Mouse (Mus musculus): ENCODE measurements around the gene Wdr53.
"Not testable (repeated sequence)": the region's sequence is repeated elsewhere in the genome, so short reads cannot be mapped to it uniquely, and the experiment has no call there.

Wdr53 gene

DNA sequence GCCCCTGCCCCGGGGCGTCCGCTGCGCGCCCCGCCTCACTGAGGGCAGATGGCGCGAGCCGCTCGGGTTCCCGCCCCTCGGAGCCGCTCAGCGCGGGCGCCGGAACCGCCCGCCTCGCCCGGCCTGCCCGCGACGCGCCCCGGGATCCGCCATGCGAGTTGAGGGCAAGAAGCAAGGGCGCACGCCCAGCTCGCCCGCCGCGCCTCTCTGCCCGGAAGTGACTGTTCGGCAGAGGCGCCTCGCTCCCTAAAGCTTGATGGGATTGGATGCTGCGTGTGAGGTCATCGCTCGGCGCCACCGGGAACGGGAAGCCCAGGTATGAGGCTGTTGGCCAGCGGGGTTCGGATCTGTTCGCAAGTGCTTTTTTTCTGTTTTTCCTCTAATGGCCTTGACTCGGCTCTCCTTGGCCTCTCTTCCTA, at the start of gene Wdr53, which contains the start of gene Fbxo45:
Wdr53 (plus strand) TSS at position 276 of the 419 bp plus-strand sequence.
Fbxo45 (minus strand) TSS at position 207 of the 419 bp plus-strand sequence.
- DNase-seq = peak; percentile 97 to 98

DNA sequence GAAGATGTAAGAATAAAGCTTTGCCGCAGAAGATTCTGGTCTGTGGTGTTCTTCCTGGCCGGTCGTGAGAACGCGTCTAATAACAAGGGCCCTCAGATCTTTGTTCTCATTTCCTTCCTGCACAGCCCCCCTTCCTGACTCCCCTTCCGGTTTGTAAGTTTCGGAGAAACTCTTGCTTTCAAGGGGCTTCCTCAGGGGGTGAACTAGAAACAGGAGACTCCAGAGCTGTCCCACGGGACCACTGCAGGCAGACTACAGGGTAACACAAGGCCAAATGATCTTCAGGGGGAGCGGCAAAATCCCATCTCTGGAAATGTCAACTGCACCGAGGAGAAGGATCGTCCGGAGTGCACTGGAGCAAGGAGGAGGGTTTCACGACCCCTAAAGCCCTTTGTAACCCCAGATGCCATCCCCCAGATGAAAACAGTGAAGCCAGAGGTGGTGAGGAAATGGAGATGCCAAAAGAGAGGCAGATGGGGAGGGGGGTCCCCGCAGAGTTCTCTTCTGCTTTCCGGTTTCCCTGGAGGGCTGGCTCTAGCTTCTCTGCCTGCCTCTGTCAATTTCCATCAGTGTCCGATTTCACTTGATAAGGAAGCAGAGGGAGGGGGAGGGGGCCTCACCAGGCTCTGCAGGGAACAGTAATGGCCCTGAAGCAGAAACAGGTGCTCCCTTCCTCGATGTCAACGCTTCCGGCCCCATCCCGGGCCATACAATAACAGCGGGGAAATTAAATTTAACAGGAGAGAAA, 46.6 kb upstream of the Wdr53 start:
- DNase-seq = peak; percentile 42 to 57

DNA sequence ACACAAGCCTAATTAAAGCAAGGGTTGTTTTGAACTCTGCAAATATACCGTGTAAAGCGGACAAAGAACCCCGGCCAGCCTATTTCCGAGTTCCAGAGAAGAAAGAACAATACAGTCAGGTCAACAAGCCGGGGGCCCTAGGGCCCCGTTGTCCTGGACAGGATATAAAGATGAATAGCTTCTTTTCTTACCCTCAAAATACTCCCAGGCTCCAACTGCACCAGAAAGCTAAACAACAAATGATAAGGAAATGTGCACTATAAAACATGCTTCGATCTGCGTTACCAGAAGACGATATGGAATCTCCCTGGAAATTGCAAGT, 46.1 kb upstream of the Wdr53 start:
- no peak for DNase-seq

DNA sequence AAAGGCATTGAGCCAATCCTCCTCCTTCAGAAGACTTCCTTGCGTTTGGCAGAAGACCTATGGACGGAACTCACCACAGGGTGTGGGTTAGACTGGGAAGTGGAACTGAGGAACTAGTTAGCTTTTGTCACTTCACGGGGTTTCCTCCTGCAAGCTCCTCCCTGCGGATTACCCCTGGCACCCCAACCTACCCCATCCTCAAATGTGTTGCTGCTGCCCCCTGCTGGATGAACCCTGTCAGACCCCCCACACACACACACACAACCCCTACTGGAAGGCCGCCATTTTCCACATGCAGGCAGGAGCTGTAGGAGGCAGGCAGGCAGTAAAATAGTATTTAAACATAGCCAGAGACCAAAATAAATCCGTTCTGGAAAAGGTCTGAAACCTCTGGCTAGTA, 44.3 kb upstream of the Wdr53 start:
- peak; percentile 82 to 86 for DNase-seq

DNA sequence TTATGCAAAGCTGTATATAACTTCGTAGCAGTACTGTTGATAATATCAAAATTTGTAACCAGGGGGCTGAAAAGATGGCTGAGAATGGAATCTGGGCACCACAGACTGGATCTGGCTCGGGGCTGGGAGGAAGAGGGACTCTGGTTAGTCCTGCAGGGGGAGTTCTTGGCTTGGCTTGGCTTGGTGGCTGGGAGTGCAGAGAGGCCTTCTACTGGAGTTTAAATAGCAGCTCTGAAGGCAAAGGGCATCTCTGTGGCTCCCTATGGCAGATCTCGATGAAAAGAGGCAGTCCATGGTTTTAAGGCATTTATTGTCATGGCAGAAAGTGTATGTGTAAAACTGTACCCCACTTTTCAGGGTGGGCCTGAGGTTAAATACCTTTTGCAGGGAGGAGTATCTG, 42.1 kb upstream of the Wdr53 start:
- no peak for DNase-seq

DNA sequence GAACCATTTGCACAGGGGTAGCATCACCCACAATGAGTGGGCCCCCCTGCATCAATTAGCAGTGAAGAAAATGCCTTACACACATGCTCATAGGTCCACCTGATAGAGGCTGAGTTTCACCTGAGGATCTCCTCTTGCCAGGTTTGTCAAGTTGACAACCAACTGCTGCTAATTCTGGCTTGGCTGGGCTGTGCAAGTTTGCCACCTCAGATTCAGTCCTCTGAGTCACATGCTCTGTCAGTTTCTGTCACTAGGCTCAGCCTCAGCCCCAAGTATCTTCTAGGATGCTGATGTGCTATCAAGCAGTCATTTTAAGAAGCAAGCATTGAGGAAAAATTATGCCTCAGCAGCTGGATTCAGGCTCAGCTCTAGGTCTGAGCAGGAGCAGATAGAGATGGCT, 32.9 kb upstream of the Wdr53 start:
- DNase-seq = no peak

DNA sequence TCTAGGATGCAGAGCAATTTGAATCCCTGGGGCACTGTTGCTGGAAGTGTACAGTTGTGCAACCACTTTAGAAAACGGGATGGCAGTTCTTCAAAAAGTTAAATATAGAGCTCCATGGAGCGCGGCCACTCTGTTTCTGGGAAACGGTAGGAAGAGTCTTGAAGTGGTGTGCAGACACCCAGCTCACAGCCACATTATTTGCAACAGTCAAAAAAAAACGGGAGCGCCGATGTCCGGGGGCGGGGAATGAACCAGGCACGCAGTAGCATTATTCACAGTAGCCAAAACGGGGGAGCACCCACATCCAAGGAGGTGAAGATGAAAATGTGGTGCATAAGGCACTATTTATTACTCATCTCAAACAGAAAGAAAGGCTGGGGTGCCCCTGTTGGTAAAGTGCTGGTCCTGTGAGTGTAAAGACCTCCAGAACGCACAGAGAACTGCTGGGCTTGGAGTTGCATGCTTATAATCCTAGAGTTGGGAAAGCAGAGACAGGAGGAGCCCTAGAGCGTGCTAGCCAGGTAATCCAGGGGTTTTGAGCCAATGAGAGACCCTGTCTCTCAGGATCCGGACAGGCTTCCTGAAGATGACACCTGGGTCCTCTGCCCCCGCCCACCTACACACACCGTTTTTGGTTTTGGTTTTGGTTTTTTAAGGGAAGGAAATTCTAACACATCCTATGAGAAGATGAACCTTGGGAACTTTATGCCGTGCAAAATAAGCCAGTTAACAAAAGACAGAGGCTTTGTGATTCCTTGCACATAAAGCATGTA, 32.0 kb upstream of the Wdr53 start:
- DNase-seq = no peak

DNA sequence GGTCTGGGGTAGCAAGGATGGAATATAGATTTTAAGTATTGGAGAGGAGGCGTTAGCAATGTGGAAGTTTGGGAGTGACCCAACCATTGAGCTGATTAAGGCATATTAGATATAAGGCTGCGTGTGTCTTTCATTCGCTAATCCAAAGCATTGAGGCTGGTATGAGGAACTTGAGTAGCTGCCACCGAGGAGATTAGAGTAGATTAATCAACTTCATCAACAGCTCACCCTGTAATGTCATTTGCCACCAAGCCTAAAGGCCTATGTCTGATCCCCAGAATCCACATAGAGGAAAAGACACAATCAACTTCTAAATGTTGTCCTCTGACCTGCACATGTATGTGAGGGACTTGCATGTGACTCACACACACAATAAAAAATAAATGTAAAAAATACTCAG, 25.2 kb upstream of the Wdr53 start:
- no peak for DNase-seq

DNA sequence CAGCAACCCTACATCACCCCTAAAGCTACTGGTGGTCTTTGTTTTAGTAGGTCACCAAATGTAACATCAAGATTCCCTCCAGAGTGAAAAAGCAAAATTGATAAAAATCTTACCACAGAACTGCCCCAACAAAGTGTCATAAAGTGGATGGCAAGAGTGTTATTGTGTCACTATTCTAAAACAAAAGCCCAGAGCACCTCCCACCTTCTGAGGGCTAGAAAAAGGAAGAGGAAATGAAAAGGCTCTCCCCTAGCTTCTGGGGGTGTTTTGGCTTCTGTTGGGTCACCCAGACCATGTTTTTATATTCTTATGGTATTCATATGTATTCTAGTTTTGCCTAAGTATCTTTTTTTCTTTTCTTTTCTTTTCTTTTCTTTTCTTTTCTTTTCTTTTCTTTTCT, 24.6 kb upstream of the Wdr53 start:
- DNase-seq = no peak

DNA sequence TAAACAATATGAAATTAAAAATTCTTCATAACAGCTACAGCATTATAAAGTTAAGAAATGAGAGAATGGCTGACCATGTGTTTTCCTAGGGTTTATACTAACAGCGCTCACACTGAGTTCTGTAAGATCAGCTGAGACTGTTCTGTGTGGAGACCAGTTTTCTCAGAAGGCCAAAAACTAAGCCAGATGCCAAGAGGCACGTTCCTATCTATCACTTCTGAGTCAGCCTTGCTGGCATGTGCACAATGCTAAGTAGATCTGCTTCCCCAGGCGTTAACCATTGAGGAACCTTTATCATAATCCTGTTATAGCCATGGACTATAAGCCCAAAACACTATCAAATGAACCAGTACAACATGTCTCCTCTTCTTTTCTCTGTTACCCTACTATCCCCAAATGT, 15.0 kb upstream of the Wdr53 start:
- not testable (repeated sequence) for DNase-seq

DNA sequence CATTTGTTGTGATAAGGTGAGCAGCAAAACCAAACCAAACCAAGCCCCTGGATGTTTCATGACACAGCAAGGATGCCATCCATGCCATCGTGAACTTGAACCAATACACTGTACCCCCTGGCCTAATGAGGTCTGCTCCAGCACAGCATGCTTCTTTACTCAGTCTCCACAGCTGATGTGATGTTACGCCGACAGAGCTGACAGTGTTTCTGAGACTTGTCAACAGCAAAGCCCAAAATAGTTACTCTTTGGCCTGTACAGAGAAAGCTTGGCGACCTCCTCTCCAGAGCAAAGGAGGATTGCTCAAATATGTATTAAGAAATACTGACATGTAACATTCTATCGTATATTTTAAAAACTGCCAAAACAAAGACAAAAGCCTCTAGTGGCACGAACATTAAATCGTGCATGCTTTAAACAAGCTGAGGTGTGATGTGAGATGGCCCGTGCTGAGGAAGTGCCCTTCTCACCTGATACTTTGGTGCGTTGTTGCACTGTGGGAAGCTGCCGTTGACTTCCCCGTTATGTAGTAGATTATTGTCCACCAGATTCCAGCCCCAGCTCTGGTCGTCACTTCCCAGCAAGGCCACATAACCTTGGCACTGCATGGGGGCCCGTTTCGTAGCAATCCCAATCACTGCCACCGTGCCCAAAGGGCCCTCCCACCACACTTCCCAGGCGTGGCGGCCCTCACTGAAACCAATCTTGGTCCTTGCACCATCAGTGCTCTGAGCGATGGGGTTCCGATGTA, 8.9 kb upstream of the Wdr53 start:
- no peak for DNase-seq

DNA sequence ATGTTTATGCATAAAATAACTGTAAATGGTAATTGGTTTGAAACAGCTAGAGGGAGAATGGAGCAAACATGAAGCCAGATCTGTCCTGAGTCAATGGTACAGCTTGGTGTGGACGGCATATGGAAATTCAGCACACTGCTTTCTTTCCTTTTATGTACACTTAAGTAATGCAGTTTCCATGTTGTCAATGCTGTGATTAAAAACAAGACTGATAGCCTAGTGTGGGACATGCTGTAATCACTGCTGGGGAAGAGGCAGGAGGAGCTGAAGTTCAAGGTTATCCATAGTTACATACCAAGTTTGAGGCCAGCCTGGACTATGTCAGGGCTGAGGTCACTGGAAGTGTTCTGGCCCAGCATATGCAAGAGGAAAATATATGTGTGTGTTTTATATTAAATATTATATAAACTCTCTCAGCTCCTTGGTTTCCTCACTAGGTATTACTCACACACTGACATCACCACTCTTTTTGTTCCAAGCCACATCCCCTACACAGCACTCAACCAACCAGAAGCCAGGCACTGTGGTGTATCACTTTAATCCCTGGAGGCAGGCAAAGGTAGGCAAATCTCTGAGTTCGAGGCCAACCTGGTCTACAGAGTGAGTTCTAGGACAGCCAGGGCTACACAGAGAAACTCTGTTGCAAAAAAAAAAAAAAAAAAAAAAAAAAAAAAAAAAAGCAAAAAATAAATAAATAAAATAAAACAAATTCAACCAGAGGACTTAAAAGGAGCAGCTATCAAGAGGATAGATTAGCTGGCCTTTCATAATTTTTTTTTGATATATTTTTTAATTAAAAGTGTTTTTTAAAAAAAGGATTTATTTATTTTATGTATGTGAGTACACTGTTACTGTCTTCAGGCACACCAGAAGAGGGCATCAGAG, 7.4 kb upstream of the Wdr53 start:
- DNase-seq = no peak

DNA sequence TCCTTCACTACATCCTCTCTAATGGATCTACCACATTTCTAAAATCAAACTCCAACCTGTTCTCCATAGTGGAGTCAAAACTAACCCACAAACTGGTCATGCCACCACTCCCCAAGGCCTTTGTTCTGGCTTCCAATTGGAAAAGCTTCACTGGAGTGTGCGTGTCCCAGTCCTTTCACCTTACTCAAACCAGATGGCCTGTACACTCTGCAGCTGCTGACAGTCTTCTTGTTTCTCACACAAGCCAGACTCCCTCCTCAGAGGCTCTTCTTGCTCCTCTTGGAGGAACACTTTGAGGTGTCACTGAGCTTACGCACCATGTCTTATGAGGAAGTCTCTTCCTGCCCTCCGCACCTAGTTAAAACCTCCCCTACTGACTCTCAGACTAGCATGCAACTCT, 3.1 kb upstream of the Wdr53 start:
- DNase-seq = no peak

DNA sequence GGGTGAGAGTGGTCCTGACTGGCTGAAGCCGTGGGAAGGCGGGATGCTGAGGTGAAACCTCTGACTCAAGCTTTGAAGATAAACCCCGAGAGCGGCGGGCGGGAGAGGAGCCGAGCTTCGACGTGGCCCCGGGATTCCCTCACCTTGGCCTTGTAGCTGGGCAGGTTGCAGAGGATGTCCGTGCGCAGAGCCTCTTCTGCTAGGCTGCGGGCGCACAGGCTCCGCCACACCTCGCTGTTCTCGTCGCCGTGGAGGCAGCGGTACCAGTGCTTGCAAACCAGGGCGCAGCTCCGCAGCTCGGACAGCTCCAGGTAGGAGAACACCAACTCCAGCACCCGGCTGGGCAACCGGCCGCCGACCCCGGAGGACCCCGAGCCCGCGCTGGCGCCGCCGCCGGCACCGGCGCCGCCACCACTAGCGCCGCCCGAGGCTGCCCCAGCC, 656 bp upstream of the Wdr53 start:
- peak; percentile 41 to 45 for DNase-seq

DNA sequence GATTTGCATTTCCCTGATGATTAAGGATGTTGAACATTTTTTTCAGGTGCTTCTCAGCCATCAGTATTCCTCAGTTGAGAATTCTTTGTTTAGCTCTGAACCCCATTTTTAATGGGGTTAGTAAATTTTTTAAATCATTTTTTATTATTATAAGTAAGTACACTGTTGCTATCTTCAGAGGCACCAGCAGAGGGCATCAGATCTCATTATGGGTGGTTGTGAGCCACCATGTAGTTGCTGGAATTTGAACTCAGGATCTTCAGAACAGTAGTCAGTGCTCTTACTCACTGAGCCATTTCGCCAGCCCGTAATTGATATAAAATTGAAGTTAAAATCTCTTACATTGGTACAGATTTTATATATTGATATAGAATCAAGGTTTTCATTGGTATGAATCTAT, 17.2 kb downstream of the Wdr53 start:
- not testable (repeated sequence) for DNase-seq

DNA sequence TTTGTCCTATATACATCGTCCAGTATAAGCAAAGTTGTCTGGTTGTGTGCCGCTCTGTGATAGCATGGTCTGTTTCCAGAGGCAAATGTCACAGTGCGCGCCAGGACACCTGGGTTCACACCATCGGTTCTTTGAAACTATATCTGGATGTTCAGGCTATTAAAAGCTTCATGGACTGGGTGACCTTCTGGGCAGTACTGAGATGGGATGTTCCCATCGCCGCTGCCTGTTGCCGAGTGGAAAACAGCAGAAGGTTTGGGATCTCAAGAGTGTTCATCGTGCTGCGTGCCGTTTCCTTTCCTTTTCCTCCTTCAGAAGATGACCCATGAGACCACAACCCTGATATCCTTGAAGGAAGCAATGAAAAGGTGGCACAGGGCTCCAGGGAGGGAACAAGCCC, 24.3 kb downstream of the Wdr53 start, which contains the start of gene Smco1:
Smco1 (plus strand) TSS at position 178 of the 400 bp plus-strand sequence.
- DNase-seq = no peak

DNA sequence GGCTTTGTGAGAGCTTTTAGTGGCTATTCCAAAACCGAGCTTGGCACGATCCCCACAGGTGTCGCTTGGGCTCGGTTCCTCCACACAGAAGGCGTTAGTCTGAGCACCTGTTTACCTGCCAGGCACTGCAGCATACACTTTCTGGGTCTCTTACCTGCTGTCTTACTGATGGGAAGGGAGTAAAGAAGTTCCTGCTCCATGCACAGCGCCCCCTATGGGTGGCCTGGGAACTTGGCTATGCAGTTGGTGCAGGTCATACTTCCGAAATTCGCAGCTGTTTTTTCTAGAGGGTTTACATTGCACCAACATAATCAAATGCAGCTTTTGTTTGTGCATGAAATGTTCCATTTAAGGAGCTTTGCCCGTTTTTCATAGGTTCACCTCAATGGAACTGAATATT, 26.3 kb downstream of the Wdr53 start:
- no peak for DNase-seq

DNA sequence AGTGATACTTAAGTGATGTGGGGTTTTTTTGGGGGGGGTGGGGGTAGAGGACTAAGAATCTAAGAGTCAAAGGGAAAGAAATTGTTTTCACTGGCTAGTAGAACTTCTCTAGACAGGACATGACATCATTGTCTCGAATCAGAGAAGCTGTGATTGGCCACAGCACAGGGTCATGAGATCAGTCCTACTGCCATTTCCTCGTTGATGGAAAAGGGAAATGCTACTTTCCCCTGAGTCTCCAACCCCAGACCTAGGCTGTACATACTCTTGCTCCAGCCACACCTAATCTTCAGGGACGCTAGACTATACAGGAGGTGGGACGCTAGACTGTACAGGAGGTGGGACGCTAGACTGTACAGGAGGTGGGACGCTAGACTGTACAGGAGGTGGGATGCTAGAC, 28.0 kb downstream of the Wdr53 start:
- DNase-seq = no peak

DNA sequence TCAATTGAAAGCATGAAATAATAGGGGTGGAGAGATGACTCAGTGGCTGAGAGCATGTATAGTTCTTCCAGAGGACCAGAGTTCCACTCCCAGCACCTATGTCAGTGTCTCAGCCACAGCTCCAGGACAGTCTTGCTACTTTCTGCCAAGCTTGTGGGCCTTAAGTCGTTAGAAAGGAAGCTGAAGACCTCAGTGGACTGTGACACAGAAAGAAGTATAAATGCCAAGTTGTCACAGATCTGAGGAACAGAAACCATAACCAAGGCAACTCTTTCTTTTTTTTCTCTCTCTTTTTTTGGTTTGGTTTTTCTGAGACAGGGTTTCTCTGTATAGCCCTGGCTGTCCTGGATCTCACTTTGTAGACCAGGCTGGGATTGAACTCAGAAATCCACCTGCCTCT, 28.8 kb downstream of the Wdr53 start:
- no peak for DNase-seq

DNA sequence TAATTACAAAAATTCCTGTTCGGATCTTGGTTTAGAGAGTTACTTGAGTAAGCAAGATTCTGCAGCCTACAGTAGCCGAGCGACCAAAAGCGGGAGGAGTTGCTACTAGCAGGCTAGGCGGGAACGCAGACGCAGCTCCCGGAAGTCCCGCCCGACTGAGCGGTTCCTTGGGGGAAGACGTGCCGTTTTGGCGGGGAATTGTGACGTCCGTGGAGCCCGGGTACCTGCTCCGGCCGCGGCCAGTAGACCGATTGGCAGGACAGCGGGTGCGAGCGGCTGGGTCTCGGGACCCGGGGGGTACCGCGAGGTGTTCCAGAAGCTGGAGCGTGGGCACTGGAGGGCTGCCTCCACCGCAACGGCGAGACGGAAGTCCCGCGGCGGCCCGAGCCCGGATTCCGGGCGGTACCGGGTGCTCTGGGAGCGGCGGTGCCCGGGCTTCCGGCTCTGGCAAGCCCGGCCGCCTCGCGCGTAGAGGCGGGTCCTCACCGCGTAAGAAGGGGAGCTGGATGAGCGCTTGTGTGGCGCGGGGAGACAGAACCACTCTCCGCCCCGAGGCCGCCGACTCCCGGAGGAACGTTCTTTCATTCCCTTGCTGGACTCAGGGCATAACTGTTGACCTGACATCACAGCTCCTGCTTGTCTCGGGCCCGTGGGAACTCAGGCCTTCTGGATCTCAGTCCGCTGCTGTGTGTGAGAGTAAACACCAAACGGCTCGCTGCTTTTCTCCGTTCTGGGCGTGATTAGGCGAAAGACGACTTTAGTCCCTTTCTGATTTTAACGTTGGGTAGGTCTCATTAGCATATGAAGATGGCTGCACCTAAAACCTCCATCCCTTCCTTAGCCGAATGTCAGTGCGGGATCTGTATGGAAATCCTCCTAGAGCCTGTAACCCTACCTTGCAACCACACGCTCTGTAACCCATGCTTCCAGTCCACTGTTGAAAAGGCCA, 30.6 kb downstream of the Wdr53 start, which contains the start of gene Rnf168:
Rnf168 (plus strand) TSS at position 152 of the 949 bp plus-strand sequence.
- DNase-seq = peak; percentile 80 to 83

DNA sequence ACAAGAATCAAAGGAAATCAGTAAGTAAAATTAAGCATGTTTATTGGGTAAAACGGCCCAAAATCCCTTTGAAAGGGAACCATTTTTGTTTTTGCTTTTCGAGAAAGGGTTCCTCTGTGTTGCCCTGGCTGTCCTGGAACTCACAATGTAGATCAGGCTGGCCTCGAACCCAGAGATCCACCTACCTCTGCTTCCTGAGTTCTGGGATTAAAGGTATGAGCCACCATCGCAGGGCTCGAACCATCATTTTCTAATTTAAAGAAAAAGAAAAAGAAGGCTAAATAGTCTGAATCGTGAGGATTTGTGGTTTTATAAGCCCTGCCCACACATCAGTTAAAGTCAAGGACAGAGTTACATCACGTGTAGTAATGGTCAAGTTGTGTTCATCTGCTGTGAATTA, 31.4 kb downstream of the Wdr53 start:
- DNase-seq = no peak

All from thymus, adult 18-20 months (tissue).